Mouse (Mus musculus) bone marrow, adult 2 months (tissue): ENCODE data around the gene Zfp184.
"Not testable (repeated sequence)": the region's sequence is repeated elsewhere in the genome, so short reads cannot be mapped to it uniquely, and the experiment has no call there.

ENCODE experiments used
- CTCF ChIP-seq: fragments of 200-500 bp; IDR thresholded peaks from 2 replicates; pipeline ENCODE4 v1.5.1; 2011; ENCODE audit warnings: low read length, control low read depth; ENCODE audit not compliant: control insufficient read depth, insufficient read depth
- POLR2A ChIP-seq: fragments of 200-500 bp; IDR thresholded peaks from 2 replicates; pipeline ENCODE4 v1.6.1; 2011; ENCODE audit warnings: low read depth, mild to moderate bottlenecking, control low read depth, low read length, borderline replicate concordance; ENCODE audit not compliant: control insufficient read depth

DNA sequence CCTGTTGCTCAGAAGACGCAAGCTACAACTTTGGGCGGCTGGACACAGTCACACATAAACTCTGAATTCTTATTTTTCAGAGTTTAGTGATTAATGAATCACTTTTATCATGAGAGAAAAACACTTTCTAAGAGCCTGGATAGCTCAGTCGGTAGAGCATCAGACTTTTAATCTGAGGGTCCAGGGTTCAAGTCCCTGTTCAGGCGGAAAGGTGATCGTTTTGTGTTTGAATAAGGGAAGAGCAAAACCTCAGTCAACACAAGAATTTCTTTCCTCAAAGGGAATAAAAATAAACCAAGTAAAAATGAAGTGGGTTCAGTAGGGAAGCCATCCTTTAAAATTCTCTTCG lies 37.1 kb upstream of the Zfp184 start:
- not testable (repeated sequence) for TF ChIP-seq CTCF, POLR2A
